Mouse (Mus musculus) stomach, postnatal 0 days (tissue): ENCODE results near the gene P2rx3.

Experiments used
- CTCF ChIP-seq: IDR thresholded peaks from 2 replicates; pipeline ENCODE4 v1.5.1; 2016; ENCODE audit warnings: antibody characterized with exemption, low read depth, mild to moderate bottlenecking, moderate library complexity
- EP300 ChIP-seq: optimal IDR thresholded peaks from 2 replicates; pipeline ENCODE3; 2016; ENCODE audit warnings: antibody characterized with exemption

DNA sequence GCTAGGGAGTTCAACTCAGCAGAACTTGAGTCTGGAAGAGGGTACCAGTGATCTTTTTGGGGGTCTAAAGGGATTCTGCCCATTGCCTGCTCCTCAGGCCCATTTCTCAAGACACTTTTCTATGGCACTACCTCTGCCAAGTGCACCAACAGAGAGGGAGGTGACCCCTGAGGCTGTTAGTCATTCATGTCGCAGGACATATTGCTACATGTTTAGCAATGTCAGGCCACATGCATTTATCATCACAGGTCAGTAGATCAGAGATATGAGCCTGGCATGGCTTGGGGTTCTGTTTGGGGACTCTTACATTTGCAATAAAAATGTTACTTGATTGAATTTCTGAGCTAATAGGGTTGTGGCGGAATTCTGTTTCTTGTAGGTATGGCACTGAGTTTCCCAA, 61.7 kb downstream of the P2rx3 start:
- TF ChIP-seq CTCF (no peak), EP300 (no peak)
